Mouse (Mus musculus) MEL (cell line): ENCODE results near the gene Sycp2l.

ENCODE experiments used
- CTCF ChIP-seq, 3 experiments: IDR thresholded peaks in 2 of 3; conservative IDR thresholded peaks in 1 of 3; 2 replicates each; pipeline ENCODE4 v1.5.1; 2011 to 2012; ENCODE audit warnings: low read length in 3 of 3, low read depth in 2 of 3, mild to moderate bottlenecking in 2 of 3, improper control_type of control experiment in 1 of 3, inconsistent platforms in 1 of 3, mixed read lengths in 1 of 3, moderate library complexity in 1 of 3; ENCODE audit not compliant: control insufficient read depth in 1 of 3, insufficient read depth in 1 of 3, poor library complexity in 1 of 3, severe bottlenecking in 1 of 3
- MAZ ChIP-seq: IDR thresholded peaks from 2 replicates; pipeline ENCODE4 v1.6.1; 2012; ENCODE audit warnings: low read depth, mild to moderate bottlenecking, inconsistent platforms, low read length, improper control_type of control experiment
- POLR2A ChIP-seq, 2 experiments: IDR thresholded peaks; 2 replicates each; pipeline ENCODE4 v1.6.1; 2011 to 2012; ENCODE audit warnings: low read length in 2 of 2, mild to moderate bottlenecking in 2 of 2, control low read depth in 1 of 2, improper control_type of control experiment in 1 of 2, low read depth in 1 of 2, moderate library complexity in 1 of 2; ENCODE audit not compliant: control insufficient read depth in 1 of 2, insufficient read depth in 1 of 2, poor library complexity in 1 of 2
- POLR2AphosphoS5 ChIP-seq: IDR thresholded peaks from 2 replicates; pipeline ENCODE4 v1.6.1; 2012; ENCODE audit warnings: low read depth, borderline replicate concordance, mild to moderate bottlenecking, inconsistent platforms, low read length, moderate library complexity, mixed read lengths

- no peak for TF ChIP-seq POLR2A (IDR thresholded peaks at IDR 0.05; ENCODE audit: control insufficient read depth in 1 of 2, insufficient read depth in 1 of 2, low read depth in 1 of 2, low read length in 2 of 2, poor library complexity in 1 of 2)
- TF ChIP-seq CTCF (IDR thresholded peaks at IDR 0.05 in 2 of 3, conservative IDR thresholded peaks at IDR 0.05 in 1 of 3; ENCODE audit: control insufficient read depth in 1 of 3, insufficient read depth in 1 of 3, low read depth in 2 of 3, low read length in 3 of 3, poor library complexity in 1 of 3, severe bottlenecking in 1 of 3), result no peak
- no peak for TF ChIP-seq POLR2AphosphoS5
- no peak for TF ChIP-seq MAZ
Observed at GRCm38 (mm10) chr13:41216236-41216635, 102.1 kb downstream of the Sycp2l start.
